Mouse (Mus musculus) MEL (cell line): Measurements from ENCODE around the gene Evpl.

ENCODE experiments used
- CHD2 ChIP-seq: IDR thresholded peaks from 2 replicates; pipeline ENCODE4 v1.6.1; 2011; ENCODE audit warnings: low read length, improper control_type of control experiment
- CTCF ChIP-seq, 3 experiments: IDR thresholded peaks in 2 of 3; conservative IDR thresholded peaks in 1 of 3; 2 replicates each; pipeline ENCODE4 v1.5.1; 2011 to 2012; ENCODE audit warnings: low read length in 3 of 3, low read depth in 2 of 3, mild to moderate bottlenecking in 2 of 3, improper control_type of control experiment in 1 of 3, inconsistent platforms in 1 of 3, mixed read lengths in 1 of 3, moderate library complexity in 1 of 3; ENCODE audit not compliant: control insufficient read depth in 1 of 3, insufficient read depth in 1 of 3, poor library complexity in 1 of 3, severe bottlenecking in 1 of 3
- E2F4 ChIP-seq: IDR thresholded peaks from 2 replicates; pipeline ENCODE4 v1.6.1; 2011; ENCODE audit warnings: low read depth, low read length, improper control_type of control experiment, borderline replicate concordance
- EP300 ChIP-seq, 2 experiments: IDR thresholded peaks; 2 replicates each; pipeline ENCODE4 v1.6.1; 2011; ENCODE audit warnings: improper control_type of control experiment in 2 of 2, low read length in 2 of 2, low read depth in 1 of 2, mild to moderate bottlenecking in 1 of 2
- MAFK ChIP-seq: IDR thresholded peaks from 2 replicates; pipeline ENCODE4 v1.6.1; 2011; ENCODE audit warnings: low read depth, mild to moderate bottlenecking, low read length, improper control_type of control experiment, borderline replicate concordance
- NRF1 ChIP-seq: IDR thresholded peaks from 2 replicates; pipeline ENCODE4 v1.6.1; 2014; ENCODE audit warnings: low read depth, mild to moderate bottlenecking, inconsistent platforms, low read length, improper control_type of control experiment, moderate library complexity; ENCODE audit not compliant: poor library complexity, insufficient read depth, severe bottlenecking
- POLR2A ChIP-seq, 2 experiments: IDR thresholded peaks; 2 replicates each; pipeline ENCODE4 v1.6.1; 2011 to 2012; ENCODE audit warnings: low read length in 2 of 2, mild to moderate bottlenecking in 2 of 2, control low read depth in 1 of 2, improper control_type of control experiment in 1 of 2, low read depth in 1 of 2, moderate library complexity in 1 of 2; ENCODE audit not compliant: control insufficient read depth in 1 of 2, insufficient read depth in 1 of 2, poor library complexity in 1 of 2
- SMC3 ChIP-seq: IDR thresholded peaks from 2 replicates; pipeline ENCODE4 v1.6.1; 2011; ENCODE audit warnings: low read depth, low read length, improper control_type of control experiment
- TAL1 ChIP-seq: IDR thresholded peaks from 2 replicates; pipeline ENCODE4 v1.6.1; 2012; ENCODE audit warnings: mild to moderate bottlenecking, inconsistent platforms, low read length, moderate library complexity, mixed read lengths
- TCF12 ChIP-seq: IDR thresholded peaks from 2 replicates; pipeline ENCODE4 v1.6.1; 2014; ENCODE audit warnings: low read depth, mild to moderate bottlenecking, inconsistent platforms, low read length, improper control_type of control experiment, moderate library complexity
- ZC3H11A ChIP-seq: IDR thresholded peaks from 2 replicates; pipeline ENCODE4 v1.6.1; 2012; ENCODE audit warnings: low read depth, mild to moderate bottlenecking, inconsistent platforms, low read length, improper control_type of control experiment

GRCm38 (mm10) chr11:116245616-116246015 lies 7.7 kb upstream of the Evpl start:
- no peak for TF ChIP-seq SMC3
- TF ChIP-seq CTCF (IDR thresholded peaks at IDR 0.05 in 2 of 3, conservative IDR thresholded peaks at IDR 0.05 in 1 of 3; ENCODE audit: control insufficient read depth in 1 of 3, insufficient read depth in 1 of 3, low read depth in 2 of 3, low read length in 3 of 3, poor library complexity in 1 of 3, severe bottlenecking in 1 of 3): no peak
- TF ChIP-seq TCF12: no peak
- TF ChIP-seq POLR2A (IDR thresholded peaks at IDR 0.05; ENCODE audit: control insufficient read depth in 1 of 2, insufficient read depth in 1 of 2, low read depth in 1 of 2, low read length in 2 of 2, poor library complexity in 1 of 2): no peak
- no peak for TF ChIP-seq EP300 (IDR thresholded peaks at IDR 0.05; ENCODE audit: low read depth in 1 of 2, low read length in 2 of 2)
- no peak for TF ChIP-seq MAFK
- TF ChIP-seq NRF1: no peak
- TF ChIP-seq CHD2: no peak
- TF ChIP-seq TAL1: no peak
- no peak for TF ChIP-seq ZC3H11A
- TF ChIP-seq E2F4: no peak
